Mouse (Mus musculus) ovary, postnatal 36 days (tissue): Measurements from ENCODE around the gene Hmgn2.
"Not testable (repeated sequence)": the region's sequence is repeated elsewhere in the genome, so short reads cannot be mapped to it uniquely, and the experiment has no call there.

Experiments
- DNase-seq: peaks from one replicate; pipeline ENCODE4 v3.0.0; 2022; ENCODE audit warnings: low spot score, mixed read lengths

Hmgn2 gene

GRCm38 (mm10) chr4:133923743-133924142 is 44.7 kb downstream of the Hmgn2 start:
- no peak for DNase-seq

GRCm38 (mm10) chr4:133918093-133918825 is 50.2 kb downstream of the Hmgn2 start:
- DNase-seq, result not testable (repeated sequence)
